Mouse (Mus musculus): ENCODE results near the gene Bcar1.

Bcar1 gene

GRCm38 (mm10) chr8:111743792-111744696, at the start of gene Bcar1:
TSS of gene Bcar1 (minus strand) at chr8:111743809.
- no peak for DNase-seq

GRCm38 (mm10) chr8:111789639-111790038, 46.0 kb upstream of the Bcar1 start:
- no peak for DNase-seq

- no peak for DNase-seq
These were observed 45.6 kb upstream of the Bcar1 start for GRCm38 (mm10) chr8:111789200-111789599.

GRCm38 (mm10) chr8:111788497-111788896, 44.9 kb upstream of the Bcar1 start:
- no peak for DNase-seq

GRCm38 (mm10) chr8:111788085-111788484, 44.5 kb upstream of the Bcar1 start:
- no peak for DNase-seq

- no peak for DNase-seq
These were observed 44.1 kb upstream of the Bcar1 start for GRCm38 (mm10) chr8:111787683-111788082.

- DNase-seq = no peak
These were observed 43.3 kb upstream of the Bcar1 start for GRCm38 (mm10) chr8:111786701-111787588.

GRCm38 (mm10) chr8:111786116-111786515, 42.5 kb upstream of the Bcar1 start:
- DNase-seq = no peak

- DNase-seq = no peak
These were observed 39.2 kb upstream of the Bcar1 start for GRCm38 (mm10) chr8:111782671-111783394.

- no peak for DNase-seq
These were observed 38.6 kb upstream of the Bcar1 start for GRCm38 (mm10) chr8:111782161-111782560.

- no peak for DNase-seq
These were observed 37.3 kb upstream of the Bcar1 start for GRCm38 (mm10) chr8:111780697-111781424.

GRCm38 (mm10) chr8:111779690-111780089, 36.1 kb upstream of the Bcar1 start:
- DNase-seq = no peak

GRCm38 (mm10) chr8:111778801-111779200, 35.2 kb upstream of the Bcar1 start:
- DNase-seq = no peak

- DNase-seq = no peak
These were observed 32.9 kb upstream of the Bcar1 start for GRCm38 (mm10) chr8:111776492-111776891.

GRCm38 (mm10) chr8:111775766-111776165, 32.2 kb upstream of the Bcar1 start:
- no peak for DNase-seq

GRCm38 (mm10) chr8:111773476-111773875, 29.9 kb upstream of the Bcar1 start:
- DNase-seq = no peak

- DNase-seq = no peak
These were observed 29.4 kb upstream of the Bcar1 start for GRCm38 (mm10) chr8:111773057-111773456.

GRCm38 (mm10) chr8:111772083-111772482, 28.5 kb upstream of the Bcar1 start:
- no peak for DNase-seq

GRCm38 (mm10) chr8:111771625-111772020, 28.0 kb upstream of the Bcar1 start:
- DNase-seq = no peak

GRCm38 (mm10) chr8:111770958-111771624, 27.5 kb upstream of the Bcar1 start:
- no peak for DNase-seq

GRCm38 (mm10) chr8:111769764-111770428, 26.3 kb upstream of the Bcar1 start:
- no peak for DNase-seq
